Comparison of ENCODE assay signal across 17 mouse cellular contexts in genomic region chr19:60251197-60251596, GRCm38 (mm10). TPM values are rescaled to one million over a fixed set of nuclear protein-coding genes. Genes with fewer than 3 reads are reported as not detected.
DNase-seq lines count a peak whose midpoint lies in the region; ATAC-seq lines count a peak whose summit lies in the region.
"Had no signal": no experiment of that assay in that cellular context is flagged by ENCODE, and none has a peak within 500 bp of the region (broad histone marks: within the 10 kb centered on the region; RNA-seq: fewer than 3 reads in every experiment).

No protein-coding gene starts in this region.

- no peaks in the 10 kb centered on the region for H3K36me3 ChIP-seq in hindbrain, embryonic 16.5 days (ENCODE audit: control insufficient read depth, insufficient read depth, low read length)
- H3K36me3 ChIP-seq in hindbrain, embryonic 10.5 days = no peaks in the 10 kb centered on the region
- H3K36me3 ChIP-seq: limb, embryonic 13.5 days; liver, embryonic 15.5 days had no signal

- WGBS in hindbrain, embryonic 16.5 days = 44% methylated on average over 9 of the region's 9 CpGs
- WGBS in hindbrain, embryonic 10.5 days = 86% methylated on average over 9 of the region's 9 CpGs

- H3K4me3 ChIP-seq in hindbrain, embryonic 16.5 days (ENCODE audit: low read length) = no peak overlapping the region
- H3K4me3 ChIP-seq in hindbrain, embryonic 10.5 days = no peak overlapping the region
- H3K4me3 ChIP-seq: layer of hippocampus, adult 2 months; limb, embryonic 13.5 days; liver, embryonic 15.5 days had no signal

- H3K4me2 ChIP-seq in hindbrain, embryonic 16.5 days (ENCODE audit: low read length) = no peak overlapping the region
- H3K4me2 ChIP-seq: limb, embryonic 13.5 days; liver, embryonic 15.5 days had no signal

- no peak for DNase-seq in hindbrain, embryonic 10.5 days (ENCODE audit: low spot score)
- peak; percentile 37 for DNase-seq in testis, postnatal 10 days (ENCODE audit: low spot score)
- no peak for DNase-seq in testis, postnatal 14 days (ENCODE audit: low spot score)
- DNase-seq in lung, postnatal 10 days = peak; percentile 54
- no peak for DNase-seq in layer of hippocampus, postnatal 25 days (ENCODE audit: extremely low spot score in 1 of 2, low spot score in 1 of 2)
- DNase-seq: adrenal gland, postnatal 36 days; cerebellum, adult 9-10 months; gastrocnemius, postnatal 14 days; thymus, postnatal 25 days had no signal

- no peaks in the 10 kb centered on the region for H3K27me3 ChIP-seq in hindbrain, embryonic 16.5 days (replicated peaks; ENCODE audit: control insufficient read depth, insufficient read depth, low read length)
- no peaks in the 10 kb centered on the region; the same call in 1 of the 2 replicates for H3K27me3 ChIP-seq in hindbrain, embryonic 10.5 days (ENCODE audit: insufficient read depth, poor library complexity, severe bottlenecking)
- H3K27me3 ChIP-seq: liver, embryonic 15.5 days had no signal

- no peaks in the 10 kb centered on the region for H3K4me1 ChIP-seq in hindbrain, embryonic 16.5 days (ENCODE audit: control insufficient read depth, insufficient read depth, low read depth, low read length)
- no peaks in the 10 kb centered on the region for H3K4me1 ChIP-seq in hindbrain, embryonic 10.5 days (replicated peaks)
- H3K4me1 ChIP-seq: liver, embryonic 15.5 days had no signal

- ATAC-seq in hindbrain, embryonic 16.5 days = 0 out of 2 replicates have a peak, but pooled peaks have one; percentile 24
- ATAC-seq in activated CD4-positive, CD25-positive, alpha-beta regulatory T cell, adult 4 months = no peak
- ATAC-seq: forebrain, embryonic 16.5 days; intestine, postnatal 0 days had no signal

- no peak overlapping the region for H3K27ac ChIP-seq in hindbrain, embryonic 16.5 days (ENCODE audit: low read depth, low read length)
- no peak overlapping the region for H3K27ac ChIP-seq in hindbrain, embryonic 10.5 days
- H3K27ac ChIP-seq: kidney, postnatal 0 days; layer of hippocampus, adult 2 months; limb, embryonic 13.5 days; liver, embryonic 15.5 days had no signal

- H3K9me3 ChIP-seq in hindbrain, embryonic 16.5 days (ENCODE audit: control insufficient read depth, low read length) = no peaks in the 10 kb centered on the region
- no peaks in the 10 kb centered on the region for H3K9me3 ChIP-seq in hindbrain, embryonic 10.5 days
- H3K9me3 ChIP-seq: limb, embryonic 13.5 days; liver, embryonic 15.5 days had no signal

- no peak overlapping the region for H3K9ac ChIP-seq in hindbrain, embryonic 16.5 days (ENCODE audit: low read depth, low read length)
- H3K9ac ChIP-seq: limb, embryonic 13.5 days; liver, embryonic 15.5 days had no signal

RNA-seq across cellular contexts. Expression of gene Fam204a, which starts 24.7 kb away (rescaled TPM):
- polyA plus RNA-seq in hindbrain, embryonic 16.5 days (2015; fragmentation: Nextera tagmentation; extraction: Ambion mirVana) = 50.3 and 55.0 TPM in 2 replicates
- 49.3 and 54.9 TPM in 2 replicates for polyA plus RNA-seq in hindbrain, embryonic 10.5 days (2016; fragmentation: Nextera tagmentation; extraction: Ambion mirVana)
- polyA plus RNA-seq in activated CD4-positive, CD25-positive, alpha-beta regulatory T cell, adult 4 months (2017; shearing (Covaris generic)) = 10 to 100 TPM; 64.6 to 69.0 TPM
- 10 to 100 TPM; 29.7 to 32.5 TPM for total RNA-seq in layer of hippocampus, postnatal 25 days (2021)

Comparison
In these comparisons a context has a peak if more than half of its experiments do, and no peak if none do; other contexts are left out.
1. DNase-seq: peak in testis, postnatal 10 days (single experiment) and lung, postnatal 10 days (single experiment); none in hindbrain, embryonic 10.5 days (single experiment), testis, postnatal 14 days (single experiment) and layer of hippocampus, postnatal 25 days (0 of 2).